Mouse (Mus musculus) heart, embryonic 11.5 days (tissue): Measurements from ENCODE around the gene Ddi1. TPM values are rescaled to one million over a fixed set of nuclear protein-coding genes. Genes with fewer than 3 reads are reported as not detected.

Experiments
- ATAC-seq: fragments of 200-750 bp; cut with Nextera tagmentation; replicated peaks from 2 replicates; pipeline ENCODE4 v1.8.0; 2017; ENCODE audit warnings: moderate library complexity; ENCODE audit not compliant: insufficient number of reproducible peaks, low FRiP score, low TSS enrichment
- H3K27ac ChIP-seq: fragments of 300-500 bp; sonication (generic); 2 replicates; pipeline ENCODE4 v1.5.1; 2014; ENCODE audit warnings: mild to moderate bottlenecking, low read depth, low read length
- H3K27me3 ChIP-seq: fragments of 300-500 bp; sonication (generic); 2 replicates; pipeline ENCODE4 v1.6.1; 2014; ENCODE audit warnings: mild to moderate bottlenecking, low read length, mixed read lengths; ENCODE audit not compliant: control insufficient read depth, insufficient read depth
- H3K36me3 ChIP-seq: fragments of 300-500 bp; sonication (generic); 2 replicates; pipeline ENCODE4 v1.6.1; 2014; ENCODE audit warnings: mild to moderate bottlenecking, low read length, moderate library complexity, mixed read lengths; ENCODE audit not compliant: control insufficient read depth, insufficient read depth
- H3K4me1 ChIP-seq: fragments of 300-500 bp; sonication (generic); 2 replicates; pipeline ENCODE4 v1.6.1; 2014; ENCODE audit warnings: low read length; ENCODE audit not compliant: control insufficient read depth, insufficient read depth
- H3K4me2 ChIP-seq: fragments of 300-500 bp; sonication (generic); 2 replicates; pipeline ENCODE4 v1.6.1; 2014; ENCODE audit warnings: mild to moderate bottlenecking, moderate library complexity
- H3K4me3 ChIP-seq: fragments of 300-500 bp; sonication (generic); 2 replicates; pipeline ENCODE4 v1.5.1; 2014; ENCODE audit warnings: low read depth, low read length
- H3K9ac ChIP-seq: fragments of 300-500 bp; sonication (generic); 2 replicates; pipeline ENCODE4 v1.6.1; 2014; ENCODE audit warnings: mild to moderate bottlenecking, low read depth, low read length, moderate library complexity
- H3K9me3 ChIP-seq: fragments of 300-500 bp; sonication (generic); replicated peaks from 2 replicates; pipeline ENCODE4 v1.6.1; 2016; ENCODE audit warnings: low read length; ENCODE audit not compliant: control insufficient read depth
- WGBS: fragments of 180-500 bp; shearing (Covaris S2); extraction: QIAGEN DNeasy Blood & Tissue Kit; methylation state at CpG from one replicate; pipeline ENCODE4 v1.1.7; 2014; ENCODE audit not compliant: insufficient replicate concordance; 5-methylcytosine and 5-hydroxymethylcytosine counted together
- polyA plus RNA-seq: library from polyadenylated mRNA; unstranded; fragments of >200 nt; fragmentation: Nextera tagmentation; extraction: Ambion mirVana; gene quantifications from 2 replicates; pipeline ENCODE4 v1.2.1, GENCODE M21; 2014

Gene Ddi1
- 0.07 and 0.11 TPM in 2 replicates for polyA plus RNA-seq

DNA sequence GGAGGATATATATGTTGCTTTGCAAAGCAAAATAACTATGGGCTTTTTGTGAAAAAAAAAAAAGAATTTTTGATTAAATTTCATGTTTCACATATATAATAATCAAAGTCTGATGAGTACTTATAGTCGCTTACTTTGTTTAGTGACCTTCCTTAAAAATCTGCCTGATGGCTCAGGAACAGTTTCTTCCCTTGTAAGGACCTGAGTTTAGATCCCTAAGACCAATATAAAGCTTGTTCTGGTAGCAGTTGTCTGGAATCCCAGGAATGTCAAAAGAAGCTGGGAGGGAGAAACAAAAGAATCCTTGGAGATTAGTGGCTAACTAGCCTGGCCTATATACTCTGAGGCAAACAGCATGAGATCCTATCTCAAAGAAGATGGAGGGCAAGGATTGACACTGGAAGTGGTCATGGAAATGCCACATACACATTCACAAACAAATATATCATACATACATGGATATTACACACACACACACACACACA, at the start of gene Ddi1:
TSS of gene Ddi1 (minus strand) at position 51 of the 485 bp plus-strand sequence.
- WGBS, result 69% methylated on average over 1 of the region's 1 CpGs
- H3K4me2 ChIP-seq, result no peak within 1 kb of the TSS
- H3K4me1 ChIP-seq, result no peaks in the 10 kb centered on the region
- H3K4me3 ChIP-seq, result no peak within 1 kb of the TSS
- no peaks in the 10 kb centered on the region for H3K36me3 ChIP-seq
- no peaks in the 10 kb centered on the region for H3K27me3 ChIP-seq
- no peaks in the 10 kb centered on the region for H3K9me3 ChIP-seq
- no peak within 1 kb of the TSS for H3K27ac ChIP-seq
- H3K9ac ChIP-seq, result no peak within 1 kb of the TSS
- ATAC-seq, result no peak

DNA sequence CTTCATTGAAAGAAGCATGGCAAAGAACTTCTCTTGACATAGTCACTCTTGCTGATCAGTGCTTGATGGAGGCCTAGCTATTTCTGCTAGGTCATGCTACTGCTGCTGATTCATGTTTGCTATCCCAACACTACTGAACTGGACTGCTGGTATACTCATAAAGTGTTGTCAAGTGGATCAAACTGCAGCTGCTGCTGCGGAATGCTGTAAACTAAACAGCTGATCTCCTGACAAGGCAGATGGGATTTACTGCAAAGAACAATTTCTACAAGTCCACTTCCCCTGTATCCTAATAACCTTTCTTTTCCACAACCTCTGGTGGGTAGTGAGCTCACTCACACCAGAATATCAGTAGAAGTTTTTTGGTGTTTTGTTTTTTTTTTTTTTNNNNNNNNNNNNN, 47.5 kb upstream of the Ddi1 start:
- no peak overlapping the region for H3K4me3 ChIP-seq
- H3K27me3 ChIP-seq, result no peaks in the 10 kb centered on the region
- no peak overlapping the region for H3K4me2 ChIP-seq
- 90% methylated on average over 1 of the region's 1 CpGs for WGBS
- no peaks in the 10 kb centered on the region for H3K36me3 ChIP-seq
- H3K9me3 ChIP-seq, result no peaks in the 10 kb centered on the region
- H3K4me1 ChIP-seq, result no peaks in the 10 kb centered on the region
- H3K9ac ChIP-seq, result no peak overlapping the region
- H3K27ac ChIP-seq, result no peak overlapping the region
- no peak for ATAC-seq

DNA sequence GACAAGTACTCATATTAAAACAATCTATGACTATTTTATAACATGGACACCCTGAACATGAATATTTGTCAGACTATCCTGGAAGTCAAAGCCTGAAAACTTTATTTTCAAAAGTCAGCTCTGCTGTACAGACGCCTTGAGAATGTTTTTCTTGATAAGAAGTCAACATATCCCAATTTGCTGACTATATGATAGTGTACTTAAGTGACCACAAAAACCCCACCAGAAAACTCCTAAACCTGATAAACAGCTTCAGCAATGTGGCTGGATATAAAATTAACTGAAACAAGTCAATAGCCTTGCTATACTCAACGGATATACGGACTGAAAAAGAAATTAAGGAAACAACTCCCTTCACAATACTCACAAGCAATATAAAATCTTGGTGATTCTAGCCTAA, 36.2 kb upstream of the Ddi1 start:
- Histone ChIP-seq H3K4me3 (no peak overlapping the region), H3K36me3 (no peaks in the 10 kb centered on the region), H3K9me3 (no peaks in the 10 kb centered on the region), H3K4me2 (no peak overlapping the region), H3K27ac (no peak overlapping the region), H3K4me1 (no peaks in the 10 kb centered on the region), H3K27me3 (no peaks in the 10 kb centered on the region), H3K9ac (no peak overlapping the region)
- 79% methylated on average over 3 of the region's 3 CpGs for WGBS
- no peak for ATAC-seq

- no peaks in the 10 kb centered on the region for H3K27me3 ChIP-seq
- H3K4me2 ChIP-seq, result no peak overlapping the region
- 84% methylated on average over 3 of the region's 3 CpGs for WGBS
- no peaks in the 10 kb centered on the region for H3K9me3 ChIP-seq
- H3K27ac ChIP-seq, result no peak overlapping the region
- no peaks in the 10 kb centered on the region for H3K4me1 ChIP-seq
- no peak overlapping the region for H3K9ac ChIP-seq
- no peaks in the 10 kb centered on the region for H3K36me3 ChIP-seq
- no peak overlapping the region for H3K4me3 ChIP-seq
- ATAC-seq, result no peak
Observed at GRCm38 (mm10) chr9:6304590-6304989, 34.9 kb upstream of the Ddi1 start.

- H3K27me3 ChIP-seq, result no peaks in the 10 kb centered on the region
- no peak overlapping the region for H3K27ac ChIP-seq
- no peaks in the 10 kb centered on the region for H3K36me3 ChIP-seq
- WGBS, result 81% methylated on average over 3 of the region's 3 CpGs
- no peaks in the 10 kb centered on the region for H3K9me3 ChIP-seq
- ATAC-seq, result no peak
- H3K4me2 ChIP-seq, result no peak overlapping the region
- H3K4me3 ChIP-seq, result no peak overlapping the region
- no peaks in the 10 kb centered on the region for H3K4me1 ChIP-seq
- no peak overlapping the region for H3K9ac ChIP-seq
Observed at GRCm38 (mm10) chr9:6302050-6302449, 32.4 kb upstream of the Ddi1 start.

DNA sequence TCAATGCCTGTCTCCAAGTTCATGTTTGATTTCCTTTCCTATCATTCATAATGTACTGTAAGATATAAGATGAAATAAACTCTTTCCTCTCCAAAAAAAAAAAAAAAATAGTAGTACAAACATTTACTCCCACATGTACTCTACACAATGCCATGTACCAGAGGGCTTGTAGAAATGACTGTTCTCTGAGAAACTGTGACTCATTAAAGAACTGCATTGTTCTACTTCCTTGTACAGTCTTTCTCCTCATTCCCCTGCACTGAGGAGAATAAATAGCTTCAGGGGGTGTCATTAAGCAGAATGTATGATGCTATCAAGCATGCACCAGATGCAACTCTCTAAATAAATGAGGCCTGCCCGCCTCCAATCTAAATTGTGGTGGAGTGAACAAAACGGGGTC, 28.9 kb upstream of the Ddi1 start:
- no peak for ATAC-seq
- no peaks in the 10 kb centered on the region for H3K36me3 ChIP-seq
- no peaks in the 10 kb centered on the region for H3K4me1 ChIP-seq
- no peaks in the 10 kb centered on the region for H3K9me3 ChIP-seq
- H3K4me2 ChIP-seq, result no peak overlapping the region
- H3K27me3 ChIP-seq, result no peaks in the 10 kb centered on the region
- no peak overlapping the region for H3K4me3 ChIP-seq
- H3K27ac ChIP-seq, result no peak overlapping the region
- WGBS, result 63% methylated on average over 2 of the region's 2 CpGs
- no peak overlapping the region for H3K9ac ChIP-seq

DNA sequence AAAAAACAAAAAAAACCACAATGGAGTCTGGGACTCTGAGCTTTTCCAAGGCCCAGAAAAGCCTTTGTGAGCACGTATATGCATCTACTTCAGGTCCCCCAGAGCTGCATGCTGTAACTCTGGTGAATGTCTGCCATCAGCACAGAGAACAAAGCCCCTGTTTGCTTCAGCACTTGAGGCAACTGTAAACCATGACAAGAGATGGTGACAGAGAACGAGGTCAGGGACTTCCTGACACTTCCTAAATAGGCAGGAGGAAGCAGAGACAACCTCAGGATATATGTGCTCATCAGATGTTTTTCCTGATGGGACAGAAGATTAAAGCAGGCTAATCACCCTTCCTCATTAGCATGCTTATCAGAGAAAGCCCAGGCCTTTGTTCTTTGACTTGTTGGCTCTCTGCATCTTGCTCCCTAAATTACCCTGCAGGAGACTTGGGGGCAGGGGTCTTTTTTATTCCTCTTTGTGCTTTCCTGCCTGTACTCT, 19.6 kb upstream of the Ddi1 start:
- peak; percentile 49 for ATAC-seq
- WGBS, result 7% methylated on average over 2 of the region's 2 CpGs
- H3K36me3 ChIP-seq, result no peaks in the 10 kb centered on the region
- no peak overlapping the region for H3K4me2 ChIP-seq
- no peaks in the 10 kb centered on the region for H3K4me1 ChIP-seq
- no peaks in the 10 kb centered on the region for H3K9me3 ChIP-seq
- no peaks in the 10 kb centered on the region for H3K27me3 ChIP-seq
- H3K27ac ChIP-seq, result no peak overlapping the region
- H3K4me3 ChIP-seq, result no peak overlapping the region
- H3K9ac ChIP-seq, result no peak overlapping the region

DNA sequence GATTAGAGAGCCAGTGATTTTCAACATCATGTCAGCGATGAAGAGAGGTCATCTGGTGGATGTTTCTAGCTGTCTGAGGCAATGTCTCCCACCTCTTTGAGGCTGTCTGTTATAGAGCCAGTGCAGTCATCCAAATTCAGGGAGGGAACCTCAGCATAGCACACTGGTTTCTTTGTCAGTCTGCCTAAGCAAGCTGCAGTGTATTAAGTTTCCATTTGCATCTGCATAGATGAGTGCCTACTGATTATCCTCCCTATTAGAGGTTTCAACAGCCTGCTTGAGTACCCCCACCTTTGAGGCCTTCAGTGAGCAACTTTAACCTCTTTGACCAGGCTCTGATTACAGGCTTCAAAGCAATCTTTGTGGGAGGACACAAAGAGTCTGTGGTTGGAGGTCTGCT, 17.1 kb upstream of the Ddi1 start:
- WGBS, result 57% methylated on average over 1 of the region's 1 CpGs
- H3K27me3 ChIP-seq, result no peaks in the 10 kb centered on the region
- H3K4me1 ChIP-seq, result no peaks in the 10 kb centered on the region
- no peaks in the 10 kb centered on the region for H3K36me3 ChIP-seq
- H3K9ac ChIP-seq, result no peak overlapping the region
- ATAC-seq, result no peak
- H3K4me3 ChIP-seq, result no peak overlapping the region
- H3K4me2 ChIP-seq, result no peak overlapping the region
- H3K9me3 ChIP-seq, result no peaks in the 10 kb centered on the region
- H3K27ac ChIP-seq, result no peak overlapping the region

DNA sequence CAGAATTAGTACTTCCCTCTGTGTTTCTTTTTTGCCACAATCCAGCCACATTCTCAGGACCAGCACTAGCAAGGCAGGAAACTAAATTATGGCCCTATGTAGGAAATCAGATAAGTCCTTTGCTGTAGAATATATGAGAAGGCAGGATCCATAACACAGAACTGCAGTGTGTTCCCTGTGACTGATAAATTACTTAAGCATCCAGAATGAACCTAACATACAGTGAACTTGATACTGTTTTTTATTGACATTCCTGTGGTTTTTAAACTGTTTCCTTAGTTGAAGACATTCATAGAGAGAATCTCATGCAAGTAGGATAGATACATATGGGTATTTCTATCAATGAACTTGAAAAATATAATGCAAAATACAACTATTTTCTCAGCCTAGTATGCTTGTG, 7.9 kb upstream of the Ddi1 start:
- no peak overlapping the region for H3K4me2 ChIP-seq
- no peak overlapping the region for H3K9ac ChIP-seq
- no peak overlapping the region for H3K27ac ChIP-seq
- no peaks in the 10 kb centered on the region for H3K9me3 ChIP-seq
- H3K4me1 ChIP-seq, result no peaks in the 10 kb centered on the region
- H3K36me3 ChIP-seq, result no peaks in the 10 kb centered on the region
- no peak overlapping the region for H3K4me3 ChIP-seq
- no peaks in the 10 kb centered on the region for H3K27me3 ChIP-seq
- no peak for ATAC-seq
